Mouse (Mus musculus): ENCODE results near the gene Ptprd. TPM values are rescaled to one million over a fixed set of nuclear protein-coding genes. Genes with fewer than 3 reads are reported as not detected.

The Ptprd gene
- polyA plus RNA-seq, 1 experiment = 5.7 TPM

DNA sequence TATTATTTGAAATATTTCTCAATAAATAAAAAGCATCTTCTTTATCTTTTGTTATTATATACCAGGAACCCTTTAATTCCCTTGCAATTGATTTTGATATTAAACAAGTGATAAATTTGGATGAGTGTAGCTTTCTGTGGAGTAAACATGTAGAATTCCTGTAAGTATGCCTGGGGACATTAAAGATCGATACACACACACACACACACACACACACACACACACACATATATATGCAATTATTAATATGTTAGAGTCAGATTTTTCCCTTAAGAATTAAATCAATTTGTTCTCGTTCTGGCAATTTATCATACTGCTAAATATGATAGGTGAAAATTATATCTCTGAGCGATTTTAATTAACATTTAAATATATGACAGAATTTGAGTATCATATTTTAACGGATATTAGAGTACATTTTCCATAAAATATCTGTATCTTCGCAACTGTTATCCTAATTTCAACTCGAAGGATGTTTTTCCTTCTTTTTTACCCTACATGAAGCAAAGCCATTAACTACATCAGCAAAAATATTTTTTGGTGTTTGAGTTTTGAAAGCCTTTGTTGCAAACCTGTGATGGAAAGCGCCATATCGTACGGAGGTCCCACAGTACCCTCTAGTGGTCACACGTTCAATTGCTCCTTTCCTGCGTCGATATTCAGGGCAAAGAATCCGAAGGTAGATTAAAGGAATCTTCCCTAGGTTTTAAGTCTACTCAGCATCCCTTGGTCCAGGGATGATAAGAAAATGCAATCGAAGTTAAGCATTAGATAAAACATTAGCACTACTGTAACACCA, 653.2 kb downstream of the Ptprd start:
- DNase-seq (ENCODE audit: low spot score) = no peak

DNA sequence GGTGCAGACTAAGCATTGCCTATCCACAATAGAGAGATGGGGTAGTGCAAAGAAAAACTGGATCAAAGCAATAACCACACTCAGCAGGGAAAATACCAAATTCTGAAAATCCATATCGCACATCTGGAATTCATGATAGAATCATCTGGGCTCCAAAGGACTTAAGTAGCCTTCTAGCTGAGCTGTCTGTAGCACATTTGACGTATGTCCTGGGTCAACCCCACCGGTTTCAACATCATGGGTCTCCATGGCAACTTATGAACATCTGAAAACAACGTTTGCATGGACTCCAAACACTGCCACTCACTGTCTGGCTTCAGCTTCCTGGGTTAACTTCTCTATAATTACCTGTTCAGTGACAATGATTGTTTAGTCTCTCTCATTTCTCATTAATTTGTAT, 655.9 kb downstream of the Ptprd start:
- DNase-seq (ENCODE audit: low spot score) = no peak

DNA sequence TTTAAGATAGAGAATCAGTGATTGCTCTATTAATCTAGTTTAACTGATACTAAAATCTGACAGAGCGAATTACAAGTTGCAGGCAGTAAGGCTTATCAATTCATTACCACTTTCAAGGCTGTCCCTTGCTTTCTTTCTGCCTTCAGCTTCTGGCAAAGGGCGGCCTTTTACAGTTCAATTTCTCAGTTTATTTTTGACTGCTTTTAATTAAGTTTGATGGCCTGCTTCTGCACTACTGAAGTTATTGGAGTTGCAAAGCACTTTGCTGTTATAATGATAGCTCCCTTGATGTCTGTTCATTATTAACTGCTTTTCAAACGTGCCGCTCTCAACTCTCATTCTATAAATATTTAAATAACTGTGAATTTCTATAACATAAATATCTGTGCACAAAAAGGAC, 673.9 kb downstream of the Ptprd start:
- DNase-seq (ENCODE audit: low spot score) = no peak

DNA sequence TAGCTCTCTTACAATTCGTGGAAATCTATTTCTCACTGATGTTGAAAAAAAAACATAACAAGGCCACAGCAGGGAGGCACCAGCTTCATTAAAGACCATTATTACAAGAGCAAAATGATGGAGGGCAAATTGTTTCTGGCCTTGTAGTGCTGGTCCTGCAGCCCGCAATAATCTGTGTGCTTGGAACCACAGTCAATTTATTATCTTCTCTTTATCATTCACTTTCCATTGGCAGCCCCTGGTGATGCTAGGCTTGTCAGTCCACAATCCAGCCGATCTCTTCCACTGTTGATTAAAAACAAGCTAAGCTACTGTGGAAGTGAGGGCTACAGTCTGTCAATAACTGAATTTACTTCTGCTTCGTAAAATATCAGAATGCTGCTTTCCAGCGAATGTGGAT, 674.4 kb downstream of the Ptprd start:
- DNase-seq (ENCODE audit: low spot score) = no peak

DNA sequence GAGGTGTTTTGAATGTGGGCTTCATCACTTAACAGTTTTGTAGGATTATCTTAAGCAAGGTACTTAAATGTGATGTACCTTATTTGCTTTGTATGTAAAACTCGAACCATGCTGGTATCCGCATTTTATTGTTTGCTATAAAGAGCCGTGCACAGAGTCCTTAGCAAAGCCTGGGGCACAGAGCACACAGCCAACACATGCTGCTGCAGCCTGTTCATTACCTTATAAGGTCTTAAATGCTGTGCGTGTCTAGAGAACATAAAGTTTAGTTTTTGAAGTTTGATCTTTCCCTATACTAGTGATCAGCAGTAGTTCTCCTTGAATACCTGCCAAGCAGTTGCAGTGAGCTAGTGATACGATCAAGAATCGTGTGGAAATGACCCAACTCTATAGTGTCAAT, 676.2 kb downstream of the Ptprd start:
- no peak for DNase-seq (ENCODE audit: low spot score)

DNA sequence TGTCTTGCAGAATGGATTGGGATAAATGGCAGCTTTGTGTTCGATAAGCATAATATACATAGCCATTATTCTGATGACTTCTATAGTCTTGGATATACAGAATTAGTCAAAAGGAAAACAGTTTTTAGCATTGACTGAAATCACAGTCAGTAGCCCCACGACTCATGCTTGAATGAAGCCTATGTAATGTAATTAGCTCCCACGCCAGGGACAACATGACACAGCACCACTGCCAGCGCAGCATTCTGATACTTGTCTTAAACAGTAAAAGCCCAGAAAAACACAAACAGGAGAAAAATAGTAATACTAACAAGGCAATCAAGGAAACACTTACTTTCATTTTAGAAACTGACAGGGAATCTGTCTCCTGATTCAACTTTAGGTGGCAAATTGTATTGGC, 677.2 kb downstream of the Ptprd start:
- no peak for DNase-seq (ENCODE audit: low spot score)

DNA sequence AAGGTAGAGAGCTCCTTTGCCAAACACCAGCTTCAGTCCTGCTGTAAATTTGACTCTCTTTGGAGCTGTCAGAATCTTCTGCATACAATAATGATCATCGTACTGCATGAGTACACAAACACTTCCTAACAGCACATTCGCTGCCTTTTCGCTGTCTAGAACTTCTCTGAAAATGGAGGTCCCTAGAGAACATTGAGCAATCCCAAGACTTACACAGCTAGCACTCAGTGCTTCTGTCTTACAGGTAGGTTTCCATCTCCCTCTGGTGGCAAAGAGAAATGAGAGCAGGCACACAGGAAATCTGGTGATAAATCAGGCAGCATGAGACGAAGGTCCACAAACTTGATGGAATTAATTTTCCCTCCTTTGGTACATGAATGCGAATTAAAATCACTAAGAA, 692.6 kb downstream of the Ptprd start:
- no peak for DNase-seq (ENCODE audit: low spot score)

DNA sequence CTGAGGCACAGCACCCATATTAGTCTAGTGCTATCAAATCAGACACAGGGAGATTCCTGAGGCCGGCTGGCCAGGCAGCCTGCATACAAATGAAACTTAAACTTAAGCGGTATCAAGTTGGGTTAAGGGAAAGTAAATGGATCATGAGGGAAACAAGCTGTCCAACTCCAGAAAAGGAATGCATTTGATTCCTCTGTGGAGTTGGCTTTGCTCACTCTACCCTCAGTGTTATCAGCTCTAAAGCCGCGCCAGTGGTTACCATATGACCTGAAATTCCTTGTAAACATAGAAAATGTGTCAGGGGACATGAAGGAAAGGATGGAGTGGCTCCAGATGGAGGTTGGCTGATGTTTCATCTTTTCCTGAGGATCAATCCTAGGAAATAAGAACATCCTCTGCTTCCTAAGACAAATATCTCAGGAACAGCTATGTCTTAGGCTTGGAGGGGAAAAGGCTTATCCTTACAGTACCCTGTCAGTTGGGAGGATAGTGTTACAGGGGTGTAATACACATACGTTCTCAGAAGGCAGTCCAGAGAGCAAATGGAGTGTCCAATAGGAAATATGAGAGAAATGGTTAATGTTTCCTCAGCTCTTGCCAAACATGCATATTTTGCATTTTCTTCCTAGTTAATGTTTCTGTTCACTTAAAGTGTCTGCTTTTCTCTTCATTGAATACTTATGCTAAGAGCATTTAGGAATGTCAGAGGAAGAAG, 697.7 kb downstream of the Ptprd start:
- DNase-seq (ENCODE audit: low spot score) = no peak

DNA sequence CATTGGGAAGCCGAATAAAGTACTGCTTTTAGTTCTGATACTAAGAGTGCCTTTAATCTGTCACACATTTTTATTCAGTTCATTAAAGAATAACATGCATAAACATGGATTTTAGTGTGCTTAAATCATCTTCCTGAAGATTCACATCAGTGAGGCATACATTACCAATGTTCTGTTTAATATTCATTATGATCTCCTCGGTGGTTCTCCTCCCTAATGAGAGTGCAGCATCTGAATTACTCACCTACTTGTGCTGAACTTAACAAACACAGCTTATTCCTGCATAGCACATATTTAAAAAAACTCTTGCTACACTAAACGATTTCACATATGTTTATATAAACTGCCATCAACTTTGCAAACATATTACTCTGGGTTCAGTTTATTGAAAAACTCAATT, 698.7 kb downstream of the Ptprd start:
- no peak for DNase-seq (ENCODE audit: low spot score)

DNA sequence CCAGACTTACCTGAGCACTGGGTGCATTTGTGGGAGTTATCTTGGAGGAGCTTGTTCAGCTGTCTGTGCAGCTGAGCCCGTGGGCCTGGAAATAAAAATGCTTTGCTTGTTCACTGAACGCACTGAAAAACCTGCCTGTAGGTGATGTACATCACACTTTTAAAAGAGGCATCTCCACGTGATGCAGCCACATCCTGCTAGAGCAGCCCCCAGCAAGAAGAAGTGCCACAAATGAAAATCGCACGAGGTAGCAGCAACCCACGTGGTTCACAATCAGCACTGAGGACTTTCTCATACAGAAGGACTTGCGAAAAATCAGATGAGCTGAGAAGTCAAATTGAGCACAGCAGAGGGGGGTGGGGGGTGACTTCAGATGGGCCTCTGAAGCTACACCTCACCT, 757.7 kb downstream of the Ptprd start:
- no peak for DNase-seq (ENCODE audit: low spot score)

DNA sequence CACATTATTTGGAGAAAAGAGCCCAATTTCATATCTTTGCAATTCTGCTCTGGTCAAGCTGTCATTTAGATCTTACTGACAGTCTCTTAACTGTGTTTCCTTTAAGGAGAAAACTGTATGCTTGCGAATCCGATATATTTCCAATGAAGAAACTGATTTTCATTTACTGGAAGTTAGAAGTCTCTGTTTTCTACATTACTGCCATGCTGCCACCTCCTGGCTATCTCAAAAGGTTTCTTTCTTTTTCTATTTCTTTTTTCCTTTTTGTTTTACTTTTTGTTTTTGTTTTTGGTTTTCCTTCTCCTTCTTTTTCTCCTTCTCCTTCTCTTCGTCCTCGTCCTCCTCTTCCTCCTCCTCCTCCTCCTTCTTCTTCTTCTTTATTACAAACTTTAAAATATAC, 812.6 kb downstream of the Ptprd start:
- DNase-seq (ENCODE audit: low spot score) = no peak

DNA sequence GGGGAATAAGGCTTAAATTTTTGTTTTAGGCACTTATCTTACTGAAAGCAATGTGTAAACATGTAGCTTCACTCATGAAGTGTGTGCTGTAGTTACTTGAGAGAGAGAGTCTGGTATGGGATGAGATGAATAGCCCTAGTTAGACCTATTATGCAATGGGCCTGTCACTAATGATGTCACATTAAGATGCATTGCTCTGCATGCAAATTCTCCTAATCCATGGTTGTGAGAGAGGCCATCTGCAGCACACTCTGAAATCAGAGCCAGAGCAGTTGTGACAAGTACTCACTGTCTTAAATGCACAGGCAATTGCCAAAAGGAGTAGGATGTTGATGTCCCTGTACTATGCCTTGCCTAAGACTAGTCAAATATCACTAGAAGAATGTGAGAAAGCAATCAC, 850.0 kb downstream of the Ptprd start:
- no peak for DNase-seq (ENCODE audit: low spot score)

DNA sequence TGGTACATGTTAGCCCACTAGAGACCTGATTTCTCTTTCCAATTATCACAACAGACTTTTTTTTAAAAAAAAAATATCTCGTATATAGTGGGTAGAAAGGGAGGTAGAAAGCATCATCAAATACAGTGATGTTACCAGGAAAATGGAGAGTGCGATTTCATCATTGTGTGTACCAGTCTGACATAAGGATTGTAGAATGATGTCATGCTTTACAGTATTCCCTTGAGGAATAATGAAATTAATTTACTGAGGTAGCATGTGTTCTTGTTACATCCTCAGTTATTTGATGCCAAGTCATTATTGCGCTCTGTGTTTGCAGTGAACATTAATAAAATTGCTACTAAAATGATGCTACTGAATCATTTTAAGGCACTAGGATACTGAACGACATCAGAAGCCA, 884.6 kb downstream of the Ptprd start:
- DNase-seq (ENCODE audit: low spot score) = no peak

DNA sequence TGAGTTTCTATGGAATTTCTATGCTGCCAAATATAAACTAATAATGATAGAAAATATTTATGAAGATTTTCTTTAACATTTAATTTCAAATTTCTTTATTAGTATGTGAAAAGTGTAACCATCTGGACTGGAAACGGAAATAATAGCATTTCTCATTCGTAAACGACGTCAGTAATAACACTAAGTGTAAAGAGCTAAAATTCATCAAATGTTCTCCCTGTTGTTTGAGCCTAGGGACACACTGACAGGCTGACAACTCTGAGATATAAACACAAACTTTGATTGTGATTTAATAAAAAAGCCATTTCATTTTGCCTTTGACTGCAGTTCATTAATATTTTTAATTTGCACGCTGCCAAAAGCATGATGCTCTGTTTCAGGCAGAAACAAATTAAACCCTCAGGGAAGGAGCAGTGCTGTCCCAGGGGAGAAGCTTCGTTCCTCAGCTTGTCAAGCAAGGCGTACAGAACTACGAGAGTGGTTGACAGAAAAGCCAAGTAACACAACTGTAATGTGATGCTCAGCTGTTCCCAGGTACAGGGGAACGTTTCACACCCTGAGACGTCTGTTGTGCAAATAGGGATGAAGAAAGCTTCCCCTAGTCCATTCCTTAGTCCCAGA, 894.6 kb downstream of the Ptprd start:
- no peak for DNase-seq (ENCODE audit: low spot score)

DNA sequence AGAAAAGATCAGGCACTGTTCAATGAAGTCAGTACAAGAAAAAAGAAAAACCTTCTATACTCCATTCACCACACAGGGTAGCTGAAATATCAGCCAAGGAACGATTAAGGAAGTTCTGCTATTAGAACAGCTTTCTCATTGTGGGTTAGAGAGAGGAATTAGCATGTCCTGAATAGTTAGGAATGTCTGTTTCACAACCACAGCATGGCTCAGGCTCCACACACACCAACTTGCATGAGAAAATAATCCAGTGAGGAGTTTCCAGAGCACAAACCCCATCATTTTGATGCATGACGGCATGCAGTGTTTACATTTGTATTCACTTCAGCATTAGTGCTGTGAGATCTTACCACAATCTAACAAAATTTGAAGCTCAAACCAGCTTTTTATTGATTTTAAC, 895.1 kb downstream of the Ptprd start:
- no peak for DNase-seq (ENCODE audit: low spot score)

DNA sequence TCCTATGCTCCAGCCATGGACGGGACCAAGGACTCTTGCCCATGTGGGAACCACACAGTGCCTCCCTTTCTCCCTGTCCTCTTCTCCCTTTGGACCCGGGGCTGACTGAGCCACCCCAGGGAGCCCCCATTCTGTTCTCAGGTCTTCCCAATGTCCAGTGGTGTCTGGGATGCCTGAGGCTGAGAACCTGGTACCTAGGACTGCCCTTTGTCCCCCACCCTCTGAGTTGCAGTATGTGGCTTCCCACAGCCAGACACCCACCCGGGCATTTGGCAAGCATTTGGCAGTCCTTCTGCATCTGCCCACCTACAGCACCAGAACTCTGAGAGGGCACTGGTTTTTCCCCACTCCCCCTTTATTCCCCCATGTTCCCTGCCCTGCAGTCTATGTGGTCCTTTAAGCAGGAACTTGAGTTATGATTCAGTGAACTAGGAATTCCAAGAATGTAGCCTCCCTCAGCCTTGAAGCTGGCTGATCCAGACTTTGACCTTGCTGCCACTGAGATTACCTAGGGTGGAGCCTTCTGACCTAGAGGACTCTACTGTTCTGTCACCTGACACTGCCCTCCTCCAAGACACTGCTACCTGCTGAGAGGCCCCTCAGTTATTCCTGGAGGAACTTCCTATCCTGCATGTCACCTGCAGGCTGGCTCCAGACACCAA, 901.5 kb downstream of the Ptprd start:
- no peak for DNase-seq (ENCODE audit: low spot score)

DNA sequence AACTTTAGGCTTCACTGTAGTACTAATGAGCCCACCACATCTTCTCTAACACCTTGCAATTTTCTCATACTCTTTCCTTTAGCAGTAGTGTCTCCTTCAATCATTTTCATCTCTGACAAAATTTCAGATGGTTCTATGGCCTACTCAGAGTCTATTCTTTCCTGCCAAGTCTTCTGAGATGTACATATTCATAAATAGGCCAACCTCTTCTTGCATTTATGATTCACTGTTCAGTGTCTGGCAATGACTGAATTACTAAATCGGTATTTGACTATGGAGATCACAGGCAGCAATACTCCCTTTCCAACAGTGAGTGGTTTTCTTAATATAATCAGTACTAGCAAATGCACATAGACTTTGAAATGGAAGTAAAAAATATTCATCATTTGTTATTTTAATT, 928.3 kb downstream of the Ptprd start:
- no peak for DNase-seq (ENCODE audit: low spot score)

DNA sequence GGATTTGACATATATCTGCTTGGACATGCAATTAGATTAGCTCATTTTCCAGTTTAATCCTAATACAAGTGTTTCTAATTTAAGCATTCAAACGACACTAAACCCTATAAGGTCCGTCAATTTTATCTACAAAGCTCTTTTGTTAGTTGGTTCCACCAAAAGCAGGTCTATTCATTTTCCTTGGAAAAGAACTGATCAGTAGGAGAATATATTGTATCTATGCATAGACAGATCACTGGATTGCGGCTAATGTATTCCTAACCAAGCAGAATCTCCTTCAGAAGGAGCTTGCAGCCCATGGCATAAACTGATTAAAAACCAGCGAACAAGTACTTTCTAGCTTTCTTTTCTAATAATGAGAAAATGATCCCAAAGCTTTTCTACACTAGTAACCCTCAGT, 933.8 kb downstream of the Ptprd start:
- no peak for DNase-seq (ENCODE audit: low spot score)

DNA sequence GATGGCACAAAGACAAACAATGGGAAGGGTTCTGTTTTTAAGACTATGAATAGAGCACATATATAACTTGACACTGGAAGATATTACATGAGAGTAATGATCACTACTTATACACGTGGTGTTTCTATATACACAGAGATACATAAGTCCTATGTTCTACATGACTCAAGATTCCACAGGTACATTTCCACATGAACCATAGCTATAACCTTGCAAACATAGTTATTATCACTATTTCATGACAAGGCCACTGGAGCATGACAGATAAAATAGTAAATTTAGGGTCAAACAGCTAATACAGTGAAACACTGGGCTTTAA, 951.8 kb downstream of the Ptprd start:
- no peak for DNase-seq (ENCODE audit: low spot score)

DNA sequence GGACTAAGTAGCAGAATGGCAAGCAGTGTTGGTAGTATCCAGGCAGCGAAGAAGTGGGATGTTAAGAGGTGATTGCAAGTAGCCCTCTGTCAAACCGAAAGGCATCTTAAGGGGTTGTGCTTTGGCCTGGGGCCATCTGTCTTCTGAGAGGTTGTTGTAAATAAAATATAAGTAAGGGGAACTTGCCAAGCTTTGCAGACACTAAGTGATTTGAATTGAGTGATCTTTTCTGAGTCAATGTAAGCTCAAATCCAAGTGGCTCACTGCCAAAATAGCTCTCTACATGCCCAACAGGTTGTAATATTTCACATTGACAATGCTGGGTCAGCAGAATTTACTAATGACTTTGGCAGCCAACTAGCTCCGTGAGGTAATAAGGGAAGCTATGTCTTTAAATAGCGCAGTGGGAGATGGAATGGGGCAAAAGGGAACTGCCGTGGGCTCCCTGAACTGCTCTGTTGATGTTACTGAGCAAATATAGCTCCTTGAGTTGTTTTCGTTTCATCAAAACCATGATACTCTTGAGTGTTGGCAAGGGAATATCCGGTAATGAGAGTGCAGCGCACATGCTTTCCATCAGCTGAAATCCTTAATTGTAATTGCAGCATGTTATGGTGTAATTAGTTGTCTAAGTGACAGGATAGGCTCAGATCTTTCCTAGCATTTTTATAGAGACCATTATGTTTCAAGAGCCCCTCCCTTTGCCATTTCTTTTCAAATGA, 952.4 kb downstream of the Ptprd start:
- DNase-seq (ENCODE audit: low spot score) = no peak

DNA sequence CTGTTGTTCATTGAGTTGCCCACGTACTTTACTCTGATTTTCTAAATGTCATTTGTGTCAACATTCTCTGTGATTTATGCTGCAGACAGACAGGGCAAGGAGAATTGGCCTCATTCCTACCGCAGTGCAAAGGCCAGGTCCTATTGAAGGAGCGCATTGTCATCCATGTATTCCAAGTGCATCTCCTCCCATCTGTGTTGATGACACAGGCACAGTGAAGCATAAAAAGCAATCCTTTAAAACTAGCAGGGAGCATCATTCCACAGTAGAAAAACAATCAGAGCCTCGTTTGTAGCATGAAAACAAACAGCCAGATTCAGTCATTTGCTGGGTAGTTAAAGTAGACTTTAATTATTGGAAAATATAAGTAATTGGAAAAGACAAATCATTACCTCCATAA, 960.6 kb downstream of the Ptprd start:
- DNase-seq (ENCODE audit: low spot score) = no peak

DNA sequence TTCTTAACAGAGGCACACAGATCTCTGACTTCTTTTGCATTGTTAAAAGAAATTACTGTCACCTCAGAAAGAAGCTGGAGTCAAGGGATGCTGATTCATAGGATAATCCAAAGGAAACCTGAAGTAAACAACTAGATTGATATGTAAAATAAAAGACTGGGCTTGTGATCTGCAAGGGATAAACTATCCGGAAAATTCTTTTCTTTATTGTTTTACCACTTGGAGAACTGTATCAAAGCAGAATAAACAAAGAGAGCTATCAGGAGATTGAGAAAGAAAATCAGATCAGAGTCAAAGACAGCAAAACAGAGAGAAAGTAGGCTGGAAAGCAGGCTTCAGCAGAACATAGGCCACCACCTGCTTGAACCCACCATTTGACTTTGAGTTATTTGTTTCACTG, 962.0 kb downstream of the Ptprd start:
- DNase-seq (ENCODE audit: low spot score) = no peak

Measured in urinary bladder, adult 2 months (tissue).